Mouse (Mus musculus): ENCODE data around the gene Taok3. TPM values are rescaled to one million over a fixed set of nuclear protein-coding genes. Genes with fewer than 3 reads are reported as not detected.

Taok3 gene
- polyA plus RNA-seq, 1 experiment: 40.6 TPM

GRCm38 (mm10) chr5:117281536-117281935 lies 161.6 kb downstream of the Taok3 start:
- TF ChIP-seq CTCF (IDR thresholded peaks at IDR 0.05; ENCODE audit: extremely low read depth, insufficient read depth, low read length): 0 out of 2 replicates have a peak, but pooled peaks have one; percentile 17
- no peak for TF ChIP-seq POLR2A (IDR thresholded peaks at IDR 0.05; ENCODE audit: extremely low read depth, insufficient read depth, low read length)
- Histone ChIP-seq H3K4me1 (ENCODE audit: control insufficient read depth, insufficient read depth, low read length) (peaks cover under 1% of the 10 kb centered on the region; the same call in 1 of the 2 replicates), H3K27ac (ENCODE audit: insufficient read depth, low read length) (no peak overlapping the region), H3K4me3 (ENCODE audit: insufficient read depth, low read length) (no peak overlapping the region)

GRCm38 (mm10) chr5:117282360-117282759 lies 162.4 kb downstream of the Taok3 start:
- TF ChIP-seq POLR2A (IDR thresholded peaks at IDR 0.05; ENCODE audit: extremely low read depth, insufficient read depth, low read length) (no peak), CTCF (IDR thresholded peaks at IDR 0.05; ENCODE audit: extremely low read depth, insufficient read depth, low read length) (no peak)
- no peak overlapping the region for H3K4me3 ChIP-seq (ENCODE audit: insufficient read depth, low read length)
- peaks cover 2% of the 10 kb centered on the region; the same call in 1 of the 2 replicates for H3K4me1 ChIP-seq (ENCODE audit: control insufficient read depth, insufficient read depth, low read length)
- no peak overlapping the region for H3K27ac ChIP-seq (ENCODE audit: insufficient read depth, low read length)

GRCm38 (mm10) chr5:117284029-117284428 lies 164.1 kb downstream of the Taok3 start:
- H3K4me1 ChIP-seq (ENCODE audit: control insufficient read depth, insufficient read depth, low read length): peaks cover 2% of the 10 kb centered on the region; the same call in 1 of the 2 replicates
- peak overlapping the region; percentile 51; the same call in 1 of the 2 replicates for H3K27ac ChIP-seq (ENCODE audit: insufficient read depth, low read length)
- TF ChIP-seq POLR2A (IDR thresholded peaks at IDR 0.05; ENCODE audit: extremely low read depth, insufficient read depth, low read length) (no peak), CTCF (IDR thresholded peaks at IDR 0.05; ENCODE audit: extremely low read depth, insufficient read depth, low read length) (no peak)
- no peak overlapping the region for H3K4me3 ChIP-seq (ENCODE audit: insufficient read depth, low read length)

DNA sequence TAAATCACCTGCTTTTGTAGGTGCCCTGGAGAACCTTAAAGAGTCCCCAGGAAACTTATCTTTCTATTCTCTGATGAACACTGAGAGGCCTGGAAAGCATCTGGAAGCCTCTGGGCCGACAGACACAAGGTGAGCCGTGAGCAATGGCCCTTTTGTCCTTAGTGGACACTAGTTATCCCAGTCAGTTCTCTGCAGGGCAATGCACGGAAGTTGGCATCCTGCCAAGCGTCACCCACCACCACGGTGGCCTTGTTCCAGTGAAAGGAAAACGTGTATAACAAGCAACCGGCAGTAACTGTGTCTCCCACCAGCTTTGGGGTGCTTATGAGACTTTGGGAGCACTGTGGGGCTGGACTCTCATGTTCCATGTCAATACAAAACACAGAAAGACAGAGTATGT lies 164.8 kb downstream of the Taok3 start:
- no peak overlapping the region for H3K27ac ChIP-seq (ENCODE audit: insufficient read depth, low read length)
- H3K4me1 ChIP-seq (ENCODE audit: control insufficient read depth, insufficient read depth, low read length): peaks cover 2% of the 10 kb centered on the region; the same call in 1 of the 2 replicates
- TF ChIP-seq CTCF (IDR thresholded peaks at IDR 0.05; ENCODE audit: extremely low read depth, insufficient read depth, low read length): no peak
- H3K4me3 ChIP-seq (ENCODE audit: insufficient read depth, low read length): no peak overlapping the region

GRCm38 (mm10) chr5:117285266-117285665 lies 165.3 kb downstream of the Taok3 start:
- Histone ChIP-seq H3K4me1 (ENCODE audit: control insufficient read depth, insufficient read depth, low read length) (peaks cover 2% of the 10 kb centered on the region; the same call in 1 of the 2 replicates), H3K27ac (ENCODE audit: insufficient read depth, low read length) (no peak overlapping the region), H3K4me3 (ENCODE audit: insufficient read depth, low read length) (no peak overlapping the region)
- TF ChIP-seq CTCF (IDR thresholded peaks at IDR 0.05; ENCODE audit: extremely low read depth, insufficient read depth, low read length) (no peak), POLR2A (IDR thresholded peaks at IDR 0.05; ENCODE audit: extremely low read depth, insufficient read depth, low read length) (no peak)

- peak overlapping the region; percentile 79 for H3K4me3 ChIP-seq (ENCODE audit: insufficient read depth, low read length)
- H3K4me1 ChIP-seq (ENCODE audit: control insufficient read depth, insufficient read depth, low read length): peaks cover 2% of the 10 kb centered on the region; the same call in 1 of the 2 replicates
- TF ChIP-seq POLR2A (IDR thresholded peaks at IDR 0.05; ENCODE audit: extremely low read depth, insufficient read depth, low read length): no peak
- TF ChIP-seq CTCF (IDR thresholded peaks at IDR 0.05; ENCODE audit: extremely low read depth, insufficient read depth, low read length): no peak
- no peak overlapping the region for H3K27ac ChIP-seq (ENCODE audit: insufficient read depth, low read length)
Observed at GRCm38 (mm10) chr5:117286286-117286685, 166.4 kb downstream of the Taok3 start.

- TF ChIP-seq POLR2A (IDR thresholded peaks at IDR 0.05; ENCODE audit: extremely low read depth, insufficient read depth, low read length): peak; percentile 53; the same call in 1 of the 2 replicates
- no peak for TF ChIP-seq CTCF (IDR thresholded peaks at IDR 0.05; ENCODE audit: extremely low read depth, insufficient read depth, low read length)
- Histone ChIP-seq H3K4me3 (ENCODE audit: insufficient read depth, low read length) (peak within 1 kb of the TSS; percentile 79), H3K27ac (ENCODE audit: insufficient read depth, low read length) (no peak within 1 kb of the TSS), H3K4me1 (ENCODE audit: control insufficient read depth, insufficient read depth, low read length) (peaks cover 2% of the 10 kb centered on the region; the same call in 1 of the 2 replicates)
Observed at GRCm38 (mm10) chr5:117286831-117287822, 167.2 kb downstream of the Taok3 start, which contains the start of gene Pebp1. TSS of gene Pebp1 (minus strand) at chr5:117287625.

GRCm38 (mm10) chr5:117289646-117290045 lies 169.7 kb downstream of the Taok3 start:
- Histone ChIP-seq H3K4me3 (ENCODE audit: insufficient read depth, low read length) (no peak overlapping the region), H3K27ac (ENCODE audit: insufficient read depth, low read length) (no peak overlapping the region), H3K4me1 (ENCODE audit: control insufficient read depth, insufficient read depth, low read length) (peaks cover 2% of the 10 kb centered on the region; the same call in 1 of the 2 replicates)
- TF ChIP-seq CTCF (IDR thresholded peaks at IDR 0.05; ENCODE audit: extremely low read depth, insufficient read depth, low read length) (no peak), POLR2A (IDR thresholded peaks at IDR 0.05; ENCODE audit: extremely low read depth, insufficient read depth, low read length) (no peak)

DNA sequence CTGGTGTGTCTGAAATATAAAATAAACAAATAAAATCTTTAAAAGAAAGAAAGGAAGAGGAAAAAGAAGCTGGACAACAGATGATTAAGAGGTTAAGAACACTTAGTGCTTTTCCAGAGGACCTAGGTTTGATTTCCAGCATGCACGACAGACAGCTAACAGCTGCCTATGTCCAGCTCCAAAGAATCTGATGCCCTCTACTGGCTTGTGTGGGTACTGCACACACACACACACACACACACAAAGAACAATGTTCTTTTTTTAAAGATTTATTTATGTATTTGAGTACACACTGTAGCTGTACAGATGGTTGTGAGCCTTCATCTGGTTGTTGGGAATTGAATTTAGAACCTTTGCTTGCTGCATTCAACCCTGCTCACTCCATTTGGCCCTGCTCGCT lies 170.2 kb downstream of the Taok3 start:
- Histone ChIP-seq H3K4me1 (ENCODE audit: control insufficient read depth, insufficient read depth, low read length) (peaks cover 2% of the 10 kb centered on the region; the same call in 1 of the 2 replicates), H3K27ac (ENCODE audit: insufficient read depth, low read length) (no peak overlapping the region), H3K4me3 (ENCODE audit: insufficient read depth, low read length) (no peak overlapping the region)
- 0 out of 2 replicates have a peak, but pooled peaks have one; percentile 3 for TF ChIP-seq CTCF (IDR thresholded peaks at IDR 0.05; ENCODE audit: extremely low read depth, insufficient read depth, low read length)
- no peak for TF ChIP-seq POLR2A (IDR thresholded peaks at IDR 0.05; ENCODE audit: extremely low read depth, insufficient read depth, low read length)
